Mouse (Mus musculus) heart, adult 2 months (tissue): ENCODE data around the gene Tada3. TPM values are rescaled to one million over a fixed set of nuclear protein-coding genes. Genes with fewer than 3 reads are reported as not detected.
"Not testable (repeated sequence)": the region's sequence is repeated elsewhere in the genome, so short reads cannot be mapped to it uniquely, and the experiment has no call there.

ENCODE experiments used
- DNase-seq, 2 experiments: peaks; one replicate each; pipeline ENCODE4 v3.0.0; 2021
- H3K27ac ChIP-seq: fragments of 200-600 bp; 2 replicates; pipeline ENCODE4 v1.8.1; 2022
- H3K27me3 ChIP-seq: fragments of 200-500 bp; 2 replicates; pipeline ENCODE4 v1.6.1; 2012; ENCODE audit warnings: mild to moderate bottlenecking, low read length, inconsistent platforms, mixed read lengths; ENCODE audit not compliant: control insufficient read depth, insufficient read depth
- H3K36me3 ChIP-seq: fragments of 200-500 bp; 2 replicates; pipeline ENCODE4 v1.6.1; 2012; ENCODE audit warnings: low read length, inconsistent platforms; ENCODE audit not compliant: control insufficient read depth, insufficient read depth
- H3K4me1 ChIP-seq: fragments of 200-500 bp; 2 replicates; pipeline ENCODE4 v1.6.1; 2011; ENCODE audit warnings: low read length; ENCODE audit not compliant: control insufficient read depth, insufficient read depth
- H3K4me3 ChIP-seq: fragments of 200-600 bp; 2 replicates; pipeline ENCODE4 v1.8.1; 2022
- H3K79me2 ChIP-seq: fragments of 200-500 bp; replicated peaks from 2 replicates; pipeline ENCODE4 v1.6.1; 2012; ENCODE audit warnings: mild to moderate bottlenecking, inconsistent platforms, low read length, moderate library complexity, mixed read lengths; ENCODE audit not compliant: control insufficient read depth, insufficient read depth
- H3K9ac ChIP-seq: fragments of 200-500 bp; 2 replicates; pipeline ENCODE4 v1.6.1; 2012; ENCODE audit warnings: low read depth, mild to moderate bottlenecking, control low read depth, inconsistent platforms, low read length, mixed read lengths
- CTCF ChIP-seq: fragments of 200-600 bp; IDR thresholded peaks from 2 replicates; pipeline ENCODE4 v1.8.1; 2022; ENCODE audit warnings: antibody characterized with exemption, mild to moderate bottlenecking, moderate library complexity
- EP300 ChIP-seq: fragments of 200-500 bp; IDR thresholded peaks from 2 replicates; pipeline ENCODE4 v1.6.1; 2011; ENCODE audit warnings: low read depth, low read length, control low read depth; ENCODE audit not compliant: insufficient read depth
- POLR2A ChIP-seq: fragments of 200-500 bp; IDR thresholded peaks from 2 replicates; pipeline ENCODE4 v1.6.1; 2011; ENCODE audit warnings: mild to moderate bottlenecking, low read depth, low read length, control low read depth; ENCODE audit not compliant: insufficient read depth
- WGBS: fragments of 180-500 bp; shearing (Covaris S2); methylation state at CpG from one replicate; pipeline ENCODE4 v1.1.7; 2018; 5-methylcytosine and 5-hydroxymethylcytosine counted together
- intact Hi-C: fragments of 180-260 bp; cut with DNase I; formaldehyde crosslinking; loops from one replicate; pipeline ENCODE4 v1.15.1; 2025
- polyA plus RNA-seq: library from polyadenylated mRNA; depleted of rRNA; stranded (reverse); fragments of >200 nt; gene quantifications from 2 replicates; pipeline ENCODE4 v1.2.3, GENCODE M21; 2012
- total RNA-seq, 2 experiments: library from RNA; stranded (reverse); gene quantifications; 2 replicates each; pipeline ENCODE4 v1.2.3; 2021

Tada3 gene
- total and polyA plus RNA-seq, 3 experiments: 16.1 to 24.2 (median 23.5) TPM

DNA sequence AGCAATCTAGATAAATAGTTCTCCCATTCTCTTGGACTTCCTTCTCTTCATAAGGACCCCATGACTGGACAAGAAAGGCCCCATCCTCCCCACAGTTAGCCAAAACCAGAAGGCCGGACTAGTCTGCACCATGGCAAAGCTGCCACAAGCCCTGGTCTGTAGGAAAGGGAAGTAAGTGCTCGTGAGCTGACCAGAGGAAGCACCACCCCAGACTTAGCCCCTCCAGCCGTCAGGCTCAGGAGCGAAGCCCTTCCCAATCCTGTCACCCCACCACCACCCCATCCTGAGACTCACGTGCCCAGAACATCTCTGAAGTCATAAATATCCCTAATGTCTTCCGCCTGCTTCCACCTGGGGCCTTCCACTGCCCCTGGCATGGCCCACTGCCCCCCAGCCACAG lies 36.1 kb downstream of the Tada3 start:
- Histone ChIP-seq H3K9ac (no peak overlapping the region), H3K36me3 (peaks cover 8% of the 10 kb centered on the region), H3K79me2 (no peaks in the 10 kb centered on the region), H3K4me1 (peaks cover 14% of the 10 kb centered on the region), H3K4me3 (no peak overlapping the region), H3K27me3 (no peaks in the 10 kb centered on the region), H3K27ac (no peak overlapping the region; the same call in 1 of the 2 replicates)
- intact Hi-C loops: no loop called here
- peak in 1 of 2 experiments; percentile 33 for DNase-seq
- TF ChIP-seq CTCF (no peak), EP300 (no peak), POLR2A (no peak)
- 69% methylated on average over 6 of the region's 6 CpGs for WGBS

DNA sequence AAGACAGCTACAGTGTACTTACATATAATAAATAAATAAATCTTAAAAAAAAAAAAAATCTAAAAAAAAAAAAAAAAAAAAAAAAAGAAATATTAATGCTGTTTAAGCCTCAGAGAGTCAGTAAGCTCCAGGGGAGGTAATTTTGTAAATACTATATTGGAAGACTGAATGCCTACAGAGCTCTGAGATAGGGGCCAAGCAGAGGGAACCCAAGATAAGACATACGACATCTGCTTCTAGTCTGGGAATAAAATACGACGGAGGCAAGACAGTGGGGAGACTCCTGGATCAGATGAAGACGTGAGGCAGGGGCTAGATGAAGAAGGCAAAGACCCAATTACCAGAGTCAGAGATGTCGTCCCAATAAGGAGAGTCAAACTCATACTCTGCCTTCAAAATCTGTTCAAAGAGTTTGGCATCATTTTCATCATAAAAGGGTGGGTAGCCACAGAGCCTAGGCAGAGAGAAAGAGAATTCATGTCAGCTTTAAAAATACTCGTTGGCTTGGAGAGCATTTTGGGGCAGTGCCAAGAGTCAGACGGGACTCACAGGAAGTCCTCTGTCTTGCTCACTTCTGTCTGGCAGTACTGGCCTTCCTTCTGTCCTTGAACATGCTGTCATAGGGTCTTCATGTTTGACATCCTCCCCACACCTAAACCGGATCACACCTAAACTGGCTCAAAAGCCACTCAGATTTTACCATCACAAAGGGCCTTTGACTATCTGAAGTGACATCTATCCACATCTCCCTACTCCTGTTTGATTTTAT lies 40.6 kb downstream of the Tada3 start:
- DNase-seq: no peak
- intact Hi-C loops: no loop called here
- no peak overlapping the region for H3K9ac ChIP-seq
- H3K4me1 ChIP-seq: peaks cover 8% of the 10 kb centered on the region
- no peaks in the 10 kb centered on the region for H3K79me2 ChIP-seq
- H3K4me3 ChIP-seq: no peak overlapping the region
- no peaks in the 10 kb centered on the region for H3K27me3 ChIP-seq
- TF ChIP-seq CTCF (no peak), EP300 (no peak), POLR2A (no peak)
- peak overlapping the region; percentile 34 for H3K27ac ChIP-seq
- peaks cover 8% of the 10 kb centered on the region for H3K36me3 ChIP-seq
- 21% methylated on average over 8 of the region's 8 CpGs for WGBS

DNA sequence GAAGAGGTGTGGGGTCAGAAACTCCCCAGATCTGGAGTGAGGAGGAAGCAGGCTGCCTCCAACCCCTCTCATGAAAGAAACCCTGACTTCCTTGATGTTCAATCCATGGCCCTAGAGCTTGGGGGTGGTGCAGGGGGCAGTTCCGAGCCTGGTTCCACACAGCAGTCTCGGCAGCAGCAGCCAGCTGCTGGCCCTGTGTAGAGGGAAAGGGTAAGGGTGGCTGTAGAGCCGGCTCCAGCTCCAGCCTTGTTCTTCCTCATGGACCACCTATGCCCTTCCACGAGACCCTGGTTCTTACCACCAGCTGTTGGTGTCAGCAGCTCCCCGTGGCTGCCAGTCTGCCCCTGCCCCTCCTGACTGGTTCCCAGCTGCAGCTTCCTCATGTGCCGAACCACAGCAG lies 43.5 kb downstream of the Tada3 start:
- WGBS: 73% methylated on average over 6 of the region's 6 CpGs
- Histone ChIP-seq H3K27ac (no peak overlapping the region), H3K4me1 (peaks cover 6% of the 10 kb centered on the region), H3K9ac (no peak overlapping the region), H3K4me3 (no peak overlapping the region), H3K27me3 (no peaks in the 10 kb centered on the region), H3K36me3 (peaks cover 8% of the 10 kb centered on the region), H3K79me2 (no peaks in the 10 kb centered on the region)
- intact Hi-C loops: loop anchor here (5.0 kb wide), 1 partner anchor 133 kb away; no protein-coding TSS in a partner anchor
- peak in 1 of 2 experiments; percentile 11 for DNase-seq
- TF ChIP-seq POLR2A (no peak), EP300 (no peak), CTCF (no peak)

DNA sequence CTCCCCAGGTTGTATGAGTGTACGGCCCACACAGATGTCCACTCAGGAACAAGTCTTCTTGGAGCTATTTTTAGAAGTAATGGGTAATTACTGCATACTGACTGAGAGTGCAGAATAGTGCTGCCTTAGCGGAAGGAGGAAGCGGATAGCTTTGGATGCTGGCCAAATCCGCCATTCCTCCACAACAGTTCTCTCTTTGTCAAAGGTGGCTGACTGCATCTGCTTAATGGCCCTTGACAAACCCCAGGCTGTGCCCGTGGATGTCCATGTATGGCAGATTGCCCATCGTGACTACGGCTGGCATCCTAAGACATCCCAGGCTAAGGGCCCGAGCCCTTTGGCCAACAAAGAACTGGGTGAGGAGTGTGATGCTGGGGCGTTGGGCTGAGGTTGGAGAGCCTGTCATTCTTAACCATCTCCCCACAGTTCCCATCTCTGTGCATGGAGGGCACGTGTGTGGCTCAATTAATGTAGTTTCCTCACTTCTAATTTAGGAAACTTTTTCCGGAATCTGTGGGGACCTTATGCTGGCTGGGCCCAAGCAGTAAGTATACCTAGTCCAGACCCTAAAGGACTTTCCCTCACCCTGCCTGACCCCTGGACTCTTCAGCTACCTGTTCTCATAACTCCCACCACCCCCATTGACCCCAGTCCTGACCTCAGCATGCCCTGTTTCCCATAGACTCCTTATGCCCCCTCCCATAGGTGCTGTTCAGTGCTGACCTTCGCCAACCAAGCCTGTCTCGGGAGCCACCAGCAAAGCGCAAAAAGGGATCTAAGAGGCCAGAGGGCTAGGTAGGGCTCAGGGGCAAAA lies 44.3 kb downstream of the Tada3 start:
- no peak for TF ChIP-seq EP300
- TF ChIP-seq CTCF: no peak
- no peak for TF ChIP-seq POLR2A
- H3K36me3 ChIP-seq: peaks cover 8% of the 10 kb centered on the region
- WGBS: 35% methylated on average over 14 of the region's 14 CpGs
- H3K79me2 ChIP-seq: no peaks in the 10 kb centered on the region
- no peaks in the 10 kb centered on the region for H3K27me3 ChIP-seq
- H3K4me1 ChIP-seq: peaks cover 6% of the 10 kb centered on the region
- no peak overlapping the region for H3K4me3 ChIP-seq
- peak; percentile 52 to 54 for DNase-seq
- intact Hi-C loops: loop anchor here (5.0 kb wide), 1 partner anchor 134 kb away; no protein-coding TSS in a partner anchor
- H3K9ac ChIP-seq: no peak overlapping the region
- H3K27ac ChIP-seq: peak overlapping the region; percentile 47; the same call in 1 of the 2 replicates

DNA sequence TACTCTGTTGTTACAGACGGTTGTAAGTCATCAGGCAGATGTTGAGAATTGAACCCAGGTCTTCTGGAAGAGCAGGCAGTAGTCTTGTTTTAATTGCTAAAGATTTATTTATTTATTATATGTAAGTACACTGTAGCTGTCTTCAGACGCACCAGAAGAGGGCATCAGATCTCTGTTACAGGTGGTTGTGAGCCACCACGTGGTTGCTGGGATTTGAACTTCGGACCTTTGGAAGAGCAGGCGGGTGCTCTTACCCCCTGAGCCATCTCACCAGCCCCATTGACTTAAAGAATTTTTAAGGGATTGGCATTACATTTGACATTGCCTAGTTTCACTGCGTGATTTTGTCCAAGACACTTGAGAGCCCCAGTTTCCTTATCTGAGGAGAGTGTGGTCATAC lies 44.9 kb downstream of the Tada3 start:
- WGBS: 66% methylated on average over 6 of the region's 6 CpGs
- not testable (repeated sequence) for H3K27me3 ChIP-seq, DNase-seq, H3K79me2 ChIP-seq, H3K4me3 ChIP-seq, H3K36me3 ChIP-seq, H3K27ac ChIP-seq, H3K9ac ChIP-seq, H3K4me1 ChIP-seq
- peak; percentile 42 for TF ChIP-seq CTCF
- intact Hi-C loops: loop anchor here (5.0 kb wide), 1 partner anchor 135 kb away; no protein-coding TSS in a partner anchor

DNA sequence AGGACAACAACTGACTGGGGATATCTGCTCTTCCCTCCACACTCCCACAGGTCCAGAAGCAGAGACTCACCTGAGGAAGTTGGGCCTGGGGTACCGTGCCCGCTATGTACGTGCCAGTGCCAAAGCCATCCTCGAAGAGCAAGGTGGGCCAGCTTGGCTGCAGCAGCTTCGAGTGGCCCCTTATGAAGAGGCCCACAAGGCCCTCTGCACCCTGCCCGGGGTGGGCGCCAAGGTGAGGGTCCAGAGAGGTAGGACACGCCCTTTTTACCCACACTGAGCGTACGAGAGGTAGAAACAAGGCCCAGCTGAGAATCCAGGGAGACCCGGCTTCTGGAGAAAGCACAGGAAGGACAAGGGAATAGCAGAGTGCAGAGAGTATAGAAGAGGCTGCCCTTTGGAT lies 46.0 kb downstream of the Tada3 start:
- H3K36me3 ChIP-seq: no peaks in the 10 kb centered on the region
- 93% methylated on average over 11 of the region's 11 CpGs for WGBS

More for the DNA sequence above, 46.0 kb downstream of the Tada3 start:
- H3K4me3 ChIP-seq: no peak overlapping the region
- H3K27ac ChIP-seq: no peak overlapping the region
- H3K9ac ChIP-seq: no peak overlapping the region
- no peak for DNase-seq
- intact Hi-C loops: loop anchor here (5.0 kb wide), 1 partner anchor 136 kb away; no protein-coding TSS in a partner anchor
- peaks cover 3% of the 10 kb centered on the region for H3K4me1 ChIP-seq
- H3K79me2 ChIP-seq: no peaks in the 10 kb centered on the region
- no peaks in the 10 kb centered on the region for H3K27me3 ChIP-seq
- TF ChIP-seq CTCF (no peak), POLR2A (no peak), EP300 (no peak)
